Comparison of ENCODE assay signal across 16 mouse cellular contexts in the genomic region with DNA sequence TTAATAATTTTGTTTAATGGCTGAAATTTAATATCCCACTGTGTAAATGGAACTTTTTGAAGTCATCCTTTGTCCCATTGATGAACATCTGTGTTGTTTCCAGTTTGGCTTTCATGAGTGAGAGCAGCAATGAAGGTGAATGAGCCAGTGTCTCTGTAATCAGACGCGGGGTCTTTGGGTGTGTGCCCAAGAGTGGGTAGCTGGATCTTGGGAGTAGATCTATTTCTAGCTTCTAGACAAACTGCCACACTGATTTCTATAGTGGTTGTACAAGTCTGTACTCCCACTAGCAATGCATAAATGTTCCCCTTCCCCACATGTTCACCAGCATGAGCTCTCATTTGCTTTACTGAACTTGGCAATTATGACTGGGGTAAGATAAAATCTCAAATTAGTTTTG.
"Had no signal": no experiment of that assay in that cellular context is flagged by ENCODE, and none has a peak within 500 bp of the region (broad histone marks: within the 10 kb centered on the region; RNA-seq: fewer than 3 reads in every experiment).

No protein-coding gene starts in this region.

- DNase-seq: heart, postnatal 10 days; heart, postnatal 14 days; heart, postnatal 36 days; heart, postnatal 4 days; kidney, adult 11 months; kidney, adult 18-20 months; kidney, adult 2 months; kidney, adult 8-10 months; kidney, adult 9 months; kidney, postnatal 10 days; kidney, postnatal 14 days; kidney, postnatal 25 days; kidney, postnatal 36 days; kidney, postnatal 4 days; layer of hippocampus, adult 9-11 months; layer of hippocampus, postnatal 36 days had no signal
